Mouse (Mus musculus) hindbrain, embryonic 15.5 days (tissue): ENCODE measurements around the gene Hspbap1. TPM values are rescaled to one million over a fixed set of nuclear protein-coding genes. Genes with fewer than 3 reads are reported as not detected.

Experiments used
- ATAC-seq: fragments of 200-750 bp; cut with Nextera tagmentation; 2 replicates; pipeline ENCODE4 v1.8.0; 2017; ENCODE audit warnings: low read depth, moderate number of reproducible peaks, moderate TSS enrichment; ENCODE audit not compliant: low FRiP score
- H3K27ac ChIP-seq: fragments of 300-500 bp; sonication (generic); replicated peaks from 2 replicates; pipeline ENCODE4 v1.5.1; 2015; ENCODE audit warnings: mild to moderate bottlenecking, inconsistent platforms
- H3K27me3 ChIP-seq: fragments of 300-500 bp; sonication (generic); 2 replicates; pipeline ENCODE4 v1.6.1; 2015; ENCODE audit warnings: control low read depth, inconsistent platforms
- H3K36me3 ChIP-seq: fragments of 300-500 bp; sonication (generic); 2 replicates; pipeline ENCODE4 v1.6.1; 2015; ENCODE audit warnings: control low read depth, inconsistent platforms
- H3K4me1 ChIP-seq: fragments of 300-500 bp; sonication (generic); replicated peaks from 2 replicates; pipeline ENCODE4 v1.6.1; 2015; ENCODE audit warnings: control low read depth, inconsistent platforms
- H3K4me2 ChIP-seq: fragments of 300-500 bp; sonication (generic); 2 replicates; pipeline ENCODE4 v1.6.1; 2015; ENCODE audit warnings: moderate library complexity, mild to moderate bottlenecking, inconsistent platforms
- H3K4me3 ChIP-seq: fragments of 300-500 bp; sonication (generic); 2 replicates; pipeline ENCODE4 v1.5.1; 2015; ENCODE audit warnings: mild to moderate bottlenecking, inconsistent platforms
- H3K9ac ChIP-seq: fragments of 300-500 bp; sonication (generic); 2 replicates; pipeline ENCODE4 v1.6.1; 2015; ENCODE audit warnings: inconsistent platforms
- H3K9me3 ChIP-seq: fragments of 300-500 bp; sonication (generic); 2 replicates; pipeline ENCODE4 v1.6.1; 2016; ENCODE audit warnings: control low read depth, inconsistent platforms
- WGBS: fragments of 180-500 bp; shearing (Covaris S2); methylation state at CpG from one replicate; pipeline ENCODE4 v1.1.7; 2015; 5-methylcytosine and 5-hydroxymethylcytosine counted together
- polyA plus RNA-seq: library from polyadenylated mRNA; unstranded; fragments of >200 nt; fragmentation: Nextera tagmentation; extraction: Ambion mirVana; gene quantifications from 2 replicates; pipeline ENCODE4 v1.2.1, GENCODE M21; 2015

Hspbap1 gene
- polyA plus RNA-seq, 1 experiment from 2014 or later: 14.5 TPM

- WGBS: 90% methylated on average over 3 of the region's 3 CpGs
- Histone ChIP-seq H3K27me3 (no peaks in the 10 kb centered on the region), H3K36me3 (no peaks in the 10 kb centered on the region), H3K9me3 (no peaks in the 10 kb centered on the region), H3K4me1 (no peaks in the 10 kb centered on the region), H3K9ac (no peak overlapping the region), H3K27ac (no peak overlapping the region), H3K4me2 (no peak overlapping the region), H3K4me3 (no peak overlapping the region)
- ATAC-seq: no peak
These were observed 42.9 kb downstream of the Hspbap1 start for GRCm38 (mm10) chr16:35813119-35813518.

- Histone ChIP-seq H3K9me3 (no peaks in the 10 kb centered on the region), H3K36me3 (peaks cover 6% of the 10 kb centered on the region; the same call in 1 of the 2 replicates), H3K27me3 (no peaks in the 10 kb centered on the region), H3K9ac (no peak overlapping the region), H3K4me1 (no peaks in the 10 kb centered on the region), H3K4me2 (no peak overlapping the region), H3K27ac (no peak overlapping the region), H3K4me3 (no peak overlapping the region)
- peak; percentile 85 for ATAC-seq
- WGBS: 37% methylated on average over 13 of the region's 13 CpGs
These were observed 47.3 kb downstream of the Hspbap1 start for GRCm38 (mm10) chr16:35817255-35818089.

DNA sequence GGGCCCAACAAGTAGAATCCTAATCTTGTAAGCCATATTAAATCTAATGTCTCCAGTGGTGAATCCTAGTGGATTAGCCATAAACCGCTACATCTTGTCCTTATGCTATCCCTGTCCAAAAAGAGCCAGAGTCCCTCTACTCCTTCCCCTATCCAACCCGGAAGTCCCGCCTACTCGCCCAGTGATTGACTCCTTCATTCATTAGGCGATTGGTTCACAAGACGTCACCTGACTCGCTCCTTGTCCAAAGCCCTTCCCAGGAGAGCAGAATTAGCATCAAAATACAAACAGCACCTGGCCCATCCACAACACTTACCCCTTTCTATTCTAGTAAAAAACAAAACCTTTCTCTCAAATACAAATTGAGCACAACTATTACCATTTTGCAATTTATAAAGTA, 59.8 kb downstream of the Hspbap1 start:
- peaks cover 22% of the 10 kb centered on the region for H3K36me3 ChIP-seq

GRCm38 (mm10) chr16:35832926-35833325, 62.8 kb downstream of the Hspbap1 start:
- Histone ChIP-seq H3K4me3 (no peak overlapping the region), H3K4me2 (no peak overlapping the region), H3K9me3 (no peaks in the 10 kb centered on the region), H3K36me3 (peaks cover under 1% of the 10 kb centered on the region), H3K27me3 (no peaks in the 10 kb centered on the region), H3K27ac (no peak overlapping the region), H3K9ac (no peak overlapping the region), H3K4me1 (no peaks in the 10 kb centered on the region)
- ATAC-seq: no peak
- 84% methylated on average over 3 of the region's 3 CpGs for WGBS

More for the DNA sequence above, 59.8 kb downstream of the Hspbap1 start:
- H3K27ac ChIP-seq: no peak overlapping the region
- no peak overlapping the region for H3K4me3 ChIP-seq
- H3K27me3 ChIP-seq: no peaks in the 10 kb centered on the region
- no peak overlapping the region for H3K4me2 ChIP-seq
- WGBS: 31% methylated on average over 7 of the region's 7 CpGs
- no peaks in the 10 kb centered on the region for H3K4me1 ChIP-seq
- H3K9me3 ChIP-seq: no peaks in the 10 kb centered on the region
- ATAC-seq: no peak
- H3K9ac ChIP-seq: no peak overlapping the region

- no peak for ATAC-seq
- Histone ChIP-seq H3K4me3 (no peak overlapping the region), H3K4me1 (no peaks in the 10 kb centered on the region), H3K27me3 (no peaks in the 10 kb centered on the region), H3K9ac (no peak overlapping the region), H3K27ac (no peak overlapping the region), H3K9me3 (no peaks in the 10 kb centered on the region), H3K4me2 (no peak overlapping the region), H3K36me3 (no peaks in the 10 kb centered on the region)
- WGBS: 87% methylated on average over 8 of the region's 8 CpGs
These were observed 64.5 kb downstream of the Hspbap1 start for GRCm38 (mm10) chr16:35834653-35835052.

- no peak for ATAC-seq
- Histone ChIP-seq H3K4me1 (no peaks in the 10 kb centered on the region), H3K27me3 (no peaks in the 10 kb centered on the region), H3K9ac (no peak overlapping the region), H3K4me3 (no peak overlapping the region), H3K27ac (no peak overlapping the region), H3K4me2 (no peak overlapping the region), H3K9me3 (no peaks in the 10 kb centered on the region), H3K36me3 (no peaks in the 10 kb centered on the region)
- 18% methylated on average over 1 of the region's 1 CpGs for WGBS
These were observed 69.5 kb downstream of the Hspbap1 start for GRCm38 (mm10) chr16:35839680-35840079.

DNA sequence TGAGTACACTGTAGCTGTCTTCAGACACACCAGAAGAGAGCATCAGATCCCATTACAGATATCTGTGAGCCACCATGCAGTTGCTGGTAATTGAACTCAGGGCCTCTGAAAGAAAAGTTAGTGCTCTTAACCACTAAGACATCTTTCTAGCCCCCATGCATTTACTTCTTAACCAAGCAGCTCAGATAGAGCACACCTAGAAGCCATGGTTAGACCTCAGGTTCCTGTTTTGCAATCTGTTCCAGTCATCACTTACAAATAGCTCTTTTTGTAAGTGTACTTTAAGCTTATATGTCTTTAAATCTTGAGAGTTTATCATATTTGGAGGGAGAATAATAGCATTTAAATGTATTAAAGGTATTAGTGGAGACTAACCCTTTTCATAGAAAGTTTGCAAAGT, 77.0 kb downstream of the Hspbap1 start:
- no peak for ATAC-seq
- H3K4me1 ChIP-seq: no peaks in the 10 kb centered on the region
- H3K36me3 ChIP-seq: no peaks in the 10 kb centered on the region
- no peak overlapping the region for H3K4me2 ChIP-seq
- H3K9me3 ChIP-seq: no peaks in the 10 kb centered on the region
- H3K9ac ChIP-seq: no peak overlapping the region
- no peaks in the 10 kb centered on the region for H3K27me3 ChIP-seq
- no peak overlapping the region for H3K4me3 ChIP-seq
- H3K27ac ChIP-seq: no peak overlapping the region

DNA sequence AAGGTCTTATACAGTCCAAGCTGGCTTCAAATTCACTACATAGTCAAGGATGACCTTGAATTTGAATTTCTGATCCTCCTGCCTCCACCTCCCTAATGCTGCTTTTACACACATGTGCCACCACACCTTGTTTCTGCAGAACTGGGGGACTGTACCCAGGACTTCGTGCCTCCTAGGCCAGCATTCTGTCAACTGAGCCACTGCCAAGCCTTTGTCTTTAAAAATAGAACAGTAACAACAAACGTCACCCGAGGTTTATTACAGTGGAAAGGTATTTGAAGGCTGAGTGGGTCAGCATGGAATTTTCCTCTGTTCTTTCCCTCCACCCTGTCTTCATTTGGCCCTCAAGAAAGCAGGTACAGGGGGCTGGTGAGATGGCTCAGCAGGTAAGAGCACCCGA, 85.7 kb downstream of the Hspbap1 start:
- Histone ChIP-seq H3K4me1 (no peaks in the 10 kb centered on the region), H3K4me2 (no peak overlapping the region), H3K36me3 (no peaks in the 10 kb centered on the region), H3K9me3 (no peaks in the 10 kb centered on the region), H3K4me3 (no peak overlapping the region), H3K9ac (no peak overlapping the region), H3K27me3 (no peaks in the 10 kb centered on the region), H3K27ac (no peak overlapping the region)
- ATAC-seq: no peak
- WGBS: 86% methylated on average over 4 of the region's 4 CpGs

DNA sequence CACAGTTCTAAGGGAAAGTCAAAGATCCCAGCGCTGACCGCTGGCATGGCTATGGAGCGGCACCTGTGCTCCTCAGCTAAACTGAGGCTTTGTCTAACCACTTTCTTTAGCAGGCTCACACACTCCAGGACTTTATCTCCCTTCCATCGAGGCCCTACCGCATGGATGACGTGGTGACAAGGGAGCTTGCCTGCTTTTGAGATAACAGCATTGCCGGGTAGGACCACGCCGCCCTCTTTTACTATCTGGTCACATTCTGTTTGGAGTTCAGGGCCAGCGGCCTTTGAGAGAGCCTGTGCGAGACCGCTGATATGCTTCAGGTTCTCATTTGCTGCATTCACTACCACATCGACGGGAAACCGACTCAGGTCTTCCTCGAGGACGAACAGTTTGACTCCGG, 86.6 kb downstream of the Hspbap1 start:
- no peak overlapping the region for H3K4me2 ChIP-seq
- no peaks in the 10 kb centered on the region for H3K4me1 ChIP-seq
- H3K4me3 ChIP-seq: no peak overlapping the region
- no peak for ATAC-seq
- WGBS: 95% methylated on average over 18 of the region's 18 CpGs
- H3K9me3 ChIP-seq: no peaks in the 10 kb centered on the region
- no peaks in the 10 kb centered on the region for H3K36me3 ChIP-seq
- no peak overlapping the region for H3K27ac ChIP-seq
- no peak overlapping the region for H3K9ac ChIP-seq
- no peaks in the 10 kb centered on the region for H3K27me3 ChIP-seq

DNA sequence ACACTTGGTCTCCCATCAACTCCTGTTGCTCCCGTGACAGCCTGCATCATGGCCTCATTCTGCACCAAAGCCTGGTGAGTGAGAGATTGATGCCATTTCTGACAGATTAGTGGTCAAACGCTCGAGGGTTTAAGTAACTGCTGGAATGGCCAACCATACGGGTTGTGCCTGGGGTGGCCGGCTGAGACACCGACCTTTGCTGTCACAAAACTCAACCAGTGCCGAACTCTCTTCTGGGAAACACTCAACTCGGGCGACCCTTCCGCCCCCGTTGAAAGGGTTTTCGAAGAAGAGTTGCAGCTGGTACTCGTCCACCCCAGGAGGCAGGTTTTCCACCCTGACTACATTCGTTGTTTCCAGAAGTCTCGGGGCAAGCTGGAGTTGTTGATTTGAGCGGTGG, 90.1 kb downstream of the Hspbap1 start:
- H3K27me3 ChIP-seq: no peaks in the 10 kb centered on the region
- no peaks in the 10 kb centered on the region for H3K4me1 ChIP-seq
- no peak overlapping the region for H3K4me2 ChIP-seq
- no peaks in the 10 kb centered on the region for H3K36me3 ChIP-seq
- WGBS: 89% methylated on average over 16 of the region's 16 CpGs
- H3K4me3 ChIP-seq: no peak overlapping the region
- no peak for ATAC-seq
- H3K9me3 ChIP-seq: no peaks in the 10 kb centered on the region
- H3K27ac ChIP-seq: no peak overlapping the region
- H3K9ac ChIP-seq: no peak overlapping the region

- H3K4me2 ChIP-seq: no peak overlapping the region
- no peaks in the 10 kb centered on the region for H3K36me3 ChIP-seq
- H3K4me1 ChIP-seq: no peaks in the 10 kb centered on the region
- H3K27ac ChIP-seq: no peak overlapping the region
- WGBS: 98% methylated on average over 1 of the region's 1 CpGs
- H3K27me3 ChIP-seq: no peaks in the 10 kb centered on the region
- no peaks in the 10 kb centered on the region for H3K9me3 ChIP-seq
- H3K4me3 ChIP-seq: no peak overlapping the region
- H3K9ac ChIP-seq: no peak overlapping the region
- no peak for ATAC-seq
These were observed 91.9 kb downstream of the Hspbap1 start for GRCm38 (mm10) chr16:35862057-35862456.

DNA sequence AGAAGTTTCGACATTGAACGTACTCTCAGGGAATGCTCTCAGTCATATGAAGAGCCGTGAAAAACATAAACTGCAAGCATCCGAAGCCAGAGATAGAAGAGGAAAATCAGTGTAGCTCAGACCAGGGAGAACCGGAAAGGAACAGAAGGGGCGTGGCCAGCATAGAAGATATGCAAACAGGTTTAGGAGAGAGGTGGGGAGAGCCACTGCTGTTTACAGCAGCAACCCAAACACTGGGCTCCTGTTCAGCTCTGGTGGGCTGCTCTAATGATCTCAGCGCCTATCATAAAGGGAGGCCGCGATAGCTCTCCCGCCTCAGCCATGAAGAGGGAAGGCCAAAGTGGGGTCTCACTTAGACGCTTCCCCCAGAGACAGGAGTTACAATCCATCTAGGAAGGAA, 97.6 kb downstream of the Hspbap1 start:
- H3K9me3 ChIP-seq: no peaks in the 10 kb centered on the region
- ATAC-seq: no peak
- no peak overlapping the region for H3K4me2 ChIP-seq
- peaks cover 12% of the 10 kb centered on the region for H3K4me1 ChIP-seq
- WGBS: 84% methylated on average over 11 of the region's 11 CpGs
- H3K9ac ChIP-seq: no peak overlapping the region
- no peak overlapping the region for H3K27ac ChIP-seq
- no peak overlapping the region for H3K4me3 ChIP-seq
- H3K27me3 ChIP-seq: peaks cover 29% of the 10 kb centered on the region
- no peaks in the 10 kb centered on the region for H3K36me3 ChIP-seq

- Histone ChIP-seq H3K36me3 (no peaks in the 10 kb centered on the region), H3K4me3 (no peak overlapping the region), H3K9me3 (no peaks in the 10 kb centered on the region), H3K27me3 (peaks cover 33% of the 10 kb centered on the region), H3K27ac (no peak overlapping the region), H3K4me2 (0 out of 2 replicates have a peak overlapping the region, but pooled peaks have one; percentile 11), H3K4me1 (peaks cover 12% of the 10 kb centered on the region), H3K9ac (no peak overlapping the region)
- WGBS: 29% methylated on average over 3 of the region's 3 CpGs
- ATAC-seq: no peak
These were observed 99.0 kb downstream of the Hspbap1 start for GRCm38 (mm10) chr16:35869126-35869525.
